Mouse (Mus musculus) mouse embryonic stem cell (cell line): ENCODE results near the gene 1700056E22Rik.

ENCODE experiments used
- in situ Hi-C, 2 experiments: fragments of 300-500 bp; cut with MboI; formaldehyde crosslinking; loops; 1 replicate in 1 of 2; 3 replicates in 1 of 2; pipeline ENCODE4 v1.14.3; 2019 to 2020; ENCODE audit warnings: low sequenced_read_pairs in 2 of 2, low pct_unique_long_range_greater_than_20kb in 1 of 2, mixed read lengths in 1 of 2; ENCODE audit not compliant: unreplicated experiment in 1 of 2

1700056E22Rik gene

GRCm38 (mm10) chr1:184053711-184054110 lies 19.6 kb upstream of the 1700056E22Rik start:
- in situ Hi-C loops = no loop called here

DNA sequence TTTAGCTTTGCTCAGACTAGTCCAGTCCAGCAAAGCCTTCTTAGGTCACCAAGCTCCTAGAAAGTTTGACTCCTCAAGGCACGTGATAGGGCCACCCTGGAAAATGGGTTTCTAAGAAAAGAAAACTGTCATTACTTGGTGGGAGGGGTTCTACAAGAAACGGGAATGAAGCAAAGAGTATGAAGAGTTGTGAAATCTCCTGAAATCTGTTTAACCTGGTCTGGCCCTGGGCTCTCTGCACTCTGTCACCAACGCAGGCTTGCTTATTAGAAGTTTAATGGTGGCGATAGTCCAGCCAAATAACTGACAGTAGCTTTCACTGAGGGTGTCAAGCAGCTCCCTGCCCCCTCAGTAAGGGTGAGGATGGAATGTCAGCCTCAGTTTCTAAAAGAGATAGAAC lies 19.0 kb upstream of the 1700056E22Rik start:
- in situ Hi-C loops = no loop called here

- in situ Hi-C loops = no loop called here
Measured at GRCm38 (mm10) chr1:184052331-184052730, 18.2 kb upstream of the 1700056E22Rik start.

DNA sequence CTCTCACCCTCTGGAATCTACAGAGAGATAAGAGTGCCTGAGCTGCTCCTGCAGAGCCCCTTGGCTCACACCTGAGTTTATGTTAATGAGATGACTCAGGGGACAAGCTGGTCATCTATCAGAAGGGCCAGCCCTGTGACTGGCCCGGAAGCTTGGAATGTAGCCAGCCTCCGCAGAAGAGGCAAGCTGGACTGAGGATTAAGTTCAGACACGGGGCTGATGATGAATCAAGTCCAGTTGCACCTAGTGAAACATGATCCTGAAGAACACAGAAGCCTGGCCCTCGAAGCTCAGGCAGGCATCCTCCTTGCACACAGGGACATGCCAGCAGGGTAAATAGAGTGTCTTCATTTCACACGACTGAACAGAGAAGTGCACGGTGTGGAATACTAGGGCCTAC lies 17.7 kb upstream of the 1700056E22Rik start:
- in situ Hi-C loops = no loop called here

DNA sequence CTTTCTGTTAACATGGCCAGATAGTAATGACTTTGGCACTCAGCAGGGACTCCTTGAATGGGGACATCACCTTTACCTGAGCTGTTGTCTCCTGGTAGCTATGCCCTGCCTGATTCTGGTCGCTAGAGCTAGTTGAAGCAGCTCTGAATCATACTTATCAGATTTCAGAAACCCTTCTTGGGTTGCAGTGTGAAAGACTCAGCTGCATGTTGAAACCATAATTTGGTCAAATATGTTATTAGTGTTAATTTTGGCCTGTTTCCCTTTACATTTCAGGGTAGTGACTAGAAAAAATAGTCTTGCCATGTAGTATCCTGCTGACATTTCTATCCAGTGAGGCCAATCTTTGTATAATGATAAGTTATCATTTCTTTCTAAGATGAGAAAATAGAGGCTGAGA lies 17.2 kb upstream of the 1700056E22Rik start:
- in situ Hi-C loops = no loop called here

DNA sequence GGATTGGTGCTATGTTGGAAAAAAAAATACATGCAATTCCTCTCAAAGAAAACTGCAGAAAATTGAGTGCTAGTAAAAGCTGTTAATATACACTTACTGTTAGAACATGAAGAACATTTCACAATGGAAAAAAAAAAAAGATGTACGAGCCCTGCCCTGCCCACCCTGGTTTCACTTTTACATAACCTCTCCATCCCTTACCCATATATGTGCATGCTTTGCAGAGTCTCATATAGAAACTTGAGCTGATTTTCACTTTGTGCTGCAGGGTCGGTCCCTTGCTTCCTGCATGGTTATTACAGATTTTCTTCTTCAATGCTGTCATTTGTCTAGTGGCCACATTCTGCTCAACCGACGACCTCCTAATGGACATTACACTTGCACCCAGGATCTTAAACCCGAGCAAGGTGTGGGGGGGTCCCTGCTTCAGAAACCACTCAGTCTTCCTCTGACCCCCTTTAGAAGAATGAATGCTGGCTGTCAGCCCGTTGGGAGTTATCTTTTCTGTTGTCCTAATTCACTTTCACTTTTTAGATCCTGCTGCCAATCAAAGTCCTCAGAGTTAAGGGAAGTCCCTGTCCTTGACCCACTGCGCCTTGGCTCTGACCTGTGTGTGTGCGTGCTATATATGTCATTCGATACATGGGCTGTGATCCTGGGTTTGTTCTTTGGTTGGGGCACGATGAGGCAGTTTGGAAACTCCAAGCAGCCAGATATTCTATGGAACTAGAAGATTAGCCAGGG lies 14.7 kb upstream of the 1700056E22Rik start:
- in situ Hi-C loops = no loop called here

- in situ Hi-C loops = no loop called here
Measured at GRCm38 (mm10) chr1:184047818-184048217, 13.7 kb upstream of the 1700056E22Rik start.

DNA sequence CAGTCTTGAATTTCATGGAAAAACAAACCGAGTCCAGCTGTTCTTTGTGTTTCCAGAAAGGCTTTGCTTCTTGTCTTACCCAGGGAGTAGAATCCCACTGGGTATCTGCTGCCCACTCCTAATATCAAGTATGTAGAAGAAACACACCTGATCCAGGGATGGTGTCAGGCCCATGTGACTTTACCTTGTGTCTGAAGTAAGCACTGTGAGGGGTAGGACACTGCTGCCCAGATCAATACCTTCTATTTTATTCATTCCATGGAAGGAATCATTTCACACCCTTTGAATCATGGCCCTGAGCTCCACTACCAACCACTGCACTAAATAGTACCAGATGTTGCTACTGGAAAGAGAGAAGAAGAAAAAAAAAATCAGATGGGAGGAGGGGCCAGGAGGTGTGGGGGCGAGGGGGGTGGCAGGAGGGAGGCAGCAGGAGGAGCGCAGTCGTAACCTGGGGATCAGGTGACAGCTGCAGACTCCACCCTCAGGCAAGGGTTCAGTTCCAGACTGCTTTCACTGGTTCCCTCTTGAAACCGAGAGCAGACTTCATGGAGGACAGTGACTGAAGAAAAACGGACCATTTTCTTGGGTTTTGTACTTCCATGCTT lies 12.1 kb upstream of the 1700056E22Rik start:
- in situ Hi-C loops = no loop called here

DNA sequence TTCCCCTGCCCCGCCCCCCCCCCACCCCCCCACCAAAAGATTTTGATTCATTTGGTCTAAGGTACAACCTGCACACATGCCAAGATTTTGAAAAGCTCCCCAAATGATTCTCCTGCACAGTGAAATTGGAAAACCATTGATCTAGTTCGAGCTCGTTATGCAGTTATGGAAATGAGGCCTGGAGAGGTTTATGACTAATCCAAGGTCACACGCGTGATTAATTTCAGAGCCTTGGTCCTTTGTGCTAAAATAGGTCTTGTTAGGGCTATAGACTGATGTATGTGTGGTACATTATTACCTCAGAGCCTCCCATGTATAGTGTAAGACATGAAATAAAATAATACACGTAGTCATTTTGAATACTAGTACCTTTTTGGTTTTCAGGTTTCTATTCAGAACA lies 9.3 kb upstream of the 1700056E22Rik start:
- in situ Hi-C loops = no loop called here

- in situ Hi-C loops = no loop called here
Measured at GRCm38 (mm10) chr1:184042745-184043144, 8.6 kb upstream of the 1700056E22Rik start.

GRCm38 (mm10) chr1:184041778-184042573 lies 7.9 kb upstream of the 1700056E22Rik start:
- in situ Hi-C loops = no loop called here

- in situ Hi-C loops = no loop called here
Measured at GRCm38 (mm10) chr1:184040906-184041305, 6.8 kb upstream of the 1700056E22Rik start.

GRCm38 (mm10) chr1:184040181-184040580 lies 6.1 kb upstream of the 1700056E22Rik start:
- in situ Hi-C loops = no loop called here

DNA sequence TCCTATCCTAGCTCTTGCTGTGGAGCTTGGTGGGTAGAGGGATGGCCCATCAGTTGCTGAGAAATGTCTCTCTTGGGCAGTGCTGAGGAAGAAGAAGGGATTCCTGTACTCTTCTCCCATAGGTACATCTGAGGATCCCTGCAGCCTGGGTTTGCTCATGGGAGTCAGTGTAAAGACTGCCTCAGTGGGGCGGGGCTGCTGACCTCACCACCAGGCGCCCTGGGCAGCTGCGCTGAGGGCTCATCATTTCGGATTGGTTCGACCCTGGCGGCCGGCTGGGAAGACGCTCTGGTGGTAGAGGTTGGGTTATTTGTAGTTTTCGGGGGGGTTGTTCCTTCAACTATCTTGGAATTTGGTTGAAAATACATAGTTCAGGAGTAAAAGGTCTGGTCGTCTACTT lies 5.2 kb upstream of the 1700056E22Rik start:
- in situ Hi-C loops = no loop called here

DNA sequence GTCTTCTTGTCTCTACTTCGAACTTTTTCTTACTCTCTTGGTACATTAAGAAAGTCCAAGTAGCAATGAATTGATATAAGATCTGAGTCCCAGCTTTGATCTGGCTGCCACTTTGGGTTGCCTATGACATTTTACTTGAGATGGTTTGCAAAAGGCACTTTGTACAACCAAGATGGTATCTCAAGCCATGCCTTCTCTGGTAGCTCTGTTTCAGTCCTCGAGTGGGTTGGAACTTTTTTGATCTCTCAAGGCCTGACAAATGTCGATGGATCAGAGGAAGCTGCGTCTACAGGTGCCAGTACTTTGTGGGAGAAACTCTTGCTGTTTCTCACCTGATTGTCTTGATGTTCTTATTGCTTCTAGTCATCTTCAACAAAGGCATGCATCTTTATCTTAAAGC lies 3.7 kb upstream of the 1700056E22Rik start:
- in situ Hi-C loops = no loop called here

GRCm38 (mm10) chr1:184035346-184035903 lies 1.3 kb upstream of the 1700056E22Rik start:
- in situ Hi-C loops = no loop called here

DNA sequence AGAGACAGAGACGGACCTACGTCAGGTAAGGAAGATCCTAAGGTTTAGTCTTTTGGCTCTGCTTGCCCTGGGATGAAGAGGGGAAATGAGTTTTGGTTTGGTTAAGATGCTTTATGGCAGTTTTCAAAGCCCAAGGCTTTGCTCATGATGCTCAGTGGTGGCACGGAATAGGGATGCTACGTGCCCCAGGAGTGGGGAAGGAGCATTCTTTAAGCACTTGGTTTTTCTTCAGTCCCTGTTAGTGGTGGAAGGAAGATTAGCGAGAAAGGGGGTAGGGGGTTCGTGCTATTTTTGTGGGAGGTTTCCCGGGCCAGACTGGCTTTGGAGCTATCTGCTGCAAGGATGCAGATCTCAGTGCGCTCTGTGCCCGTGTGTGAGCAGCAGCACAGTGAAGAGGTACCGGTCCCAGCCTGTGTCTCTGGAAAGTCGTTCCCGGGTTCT lies 660 bp upstream of the 1700056E22Rik start:
- in situ Hi-C loops = no loop called here

GRCm38 (mm10) chr1:184033390-184034010 lies 601 bp downstream of the 1700056E22Rik start:
- in situ Hi-C loops = no loop called here
